Mouse (Mus musculus) cerebellum, adult 2 months (tissue): ENCODE results near the gene Fxr2. TPM values are rescaled to one million over a fixed set of nuclear protein-coding genes. Genes with fewer than 3 reads are reported as not detected.

Experiments used
- DNase-seq, 2 experiments: peaks; one replicate each; pipeline ENCODE4 v3.0.0; 2021
- H3K27ac ChIP-seq: fragments of 200-500 bp; 2 replicates; pipeline ENCODE4 v1.5.1; 2012; ENCODE audit warnings: low read length, control low read depth, inconsistent platforms; ENCODE audit not compliant: insufficient read depth
- H3K27me3 ChIP-seq: fragments of 200-500 bp; 2 replicates; pipeline ENCODE4 v1.6.1; 2012; ENCODE audit warnings: inconsistent platforms, mild to moderate bottlenecking, low read length, moderate library complexity; ENCODE audit not compliant: control insufficient read depth, insufficient read depth
- H3K4me1 ChIP-seq: fragments of 200-500 bp; 2 replicates; pipeline ENCODE4 v1.6.1; 2011; ENCODE audit warnings: low read length; ENCODE audit not compliant: control insufficient read depth, insufficient read depth
- H3K4me3 ChIP-seq: fragments of 200-500 bp; replicated peaks from 2 replicates; pipeline ENCODE3; 2011; ENCODE audit warnings: mild to moderate bottlenecking, low read depth, low read length, control low read depth; ENCODE audit not compliant: insufficient read depth
- CTCF ChIP-seq: fragments of 200-500 bp; IDR thresholded peaks from 2 replicates; pipeline ENCODE4 v1.5.1; 2011; ENCODE audit warnings: low read depth, mild to moderate bottlenecking, control low read depth, low read length, moderate library complexity, borderline replicate concordance; ENCODE audit not compliant: insufficient read depth
- POLR2A ChIP-seq: fragments of 200-500 bp; IDR thresholded peaks from 2 replicates; pipeline ENCODE4 v1.6.1; 2011; ENCODE audit warnings: low read length, control low read depth, borderline replicate concordance; ENCODE audit not compliant: insufficient read depth
- WGBS: fragments of 180-500 bp; shearing (Covaris S2); methylation state at CpG from one replicate; pipeline ENCODE4 v1.1.7; 2018; 5-methylcytosine and 5-hydroxymethylcytosine counted together
- polyA plus RNA-seq: library from polyadenylated mRNA; depleted of rRNA; stranded (reverse); fragments of >200 nt; gene quantifications from 2 replicates; pipeline ENCODE4 v1.2.3, GENCODE M21; 2012

Fxr2 gene
- polyA plus RNA-seq, 1 experiment: 176 TPM

GRCm38 (mm10) chr11:69670786-69671725 lies 38.3 kb downstream of the Fxr2 start:
- Histone ChIP-seq H3K4me3 (peak overlapping the region; percentile 82), H3K4me1 (no peaks in the 10 kb centered on the region; the same call in 1 of the 2 replicates), H3K27me3 (no peaks in the 10 kb centered on the region), H3K27ac (peak overlapping the region; percentile 91)
- DNase-seq: peak; percentile 95
- under 1% methylated on average over 59 of the region's 61 CpGs for WGBS
- TF ChIP-seq CTCF (no peak), POLR2A (peak; percentile 52; the same call in 1 of the 2 replicates)

- no peaks in the 10 kb centered on the region for H3K27me3 ChIP-seq
- DNase-seq: no peak
- H3K4me1 ChIP-seq: no peaks in the 10 kb centered on the region; the same call in 1 of the 2 replicates
- no peak for TF ChIP-seq POLR2A
- no peak for TF ChIP-seq CTCF
- under 1% methylated on average over 43 of the region's 43 CpGs for WGBS
- H3K4me3 ChIP-seq: peak overlapping the region; percentile 82
- H3K27ac ChIP-seq: peak overlapping the region; percentile 91
Measured at GRCm38 (mm10) chr11:69671726-69672124, 38.9 kb downstream of the Fxr2 start.

- TF ChIP-seq CTCF: no peak
- peak; percentile 85; the same call in 1 of the 2 replicates for TF ChIP-seq POLR2A
- Histone ChIP-seq H3K4me1 (no peaks in the 10 kb centered on the region; the same call in 1 of the 2 replicates), H3K27ac (peak within 1 kb of the TSS; percentile 91), H3K27me3 (no peaks in the 10 kb centered on the region), H3K4me3 (peak within 1 kb of the TSS; percentile 82)
- under 1% methylated on average over 36 of the region's 36 CpGs for WGBS
- DNase-seq: peak; percentile 100
Measured at GRCm38 (mm10) chr11:69672211-69672706, 39.5 kb downstream of the Fxr2 start, which contains the start of gene Eif4a1. Gene Eif4a1 (minus strand): TSS chr11:69672423.

GRCm38 (mm10) chr11:69679144-69679543 lies 46.4 kb downstream of the Fxr2 start:
- H3K27ac ChIP-seq: no peak overlapping the region
- no peak for DNase-seq
- 88% methylated on average over 2 of the region's 2 CpGs for WGBS
- H3K4me3 ChIP-seq: no peak overlapping the region
- H3K27me3 ChIP-seq: no peaks in the 10 kb centered on the region
- peaks cover 8% of the 10 kb centered on the region; the same call in 1 of the 2 replicates for H3K4me1 ChIP-seq
- TF ChIP-seq CTCF (no peak), POLR2A (no peak)

GRCm38 (mm10) chr11:69680136-69680855 lies 47.5 kb downstream of the Fxr2 start:
- H3K4me1 ChIP-seq: peaks cover 20% of the 10 kb centered on the region
- H3K4me3 ChIP-seq: no peak overlapping the region
- WGBS: 88% methylated on average over 30 of the region's 30 CpGs

GRCm38 (mm10) chr11:69681314-69682208 lies 48.8 kb downstream of the Fxr2 start, which contains the start of gene Senp3:
Gene Senp3 (minus strand): TSS chr11:69682084.
- no peak for TF ChIP-seq CTCF
- TF ChIP-seq POLR2A: peak; percentile 94
- WGBS: under 1% methylated on average over 80 of the region's 80 CpGs
- peak within 1 kb of the TSS; percentile 73; the same call in 1 of the 2 replicates for H3K27ac ChIP-seq
- H3K4me1 ChIP-seq: peaks cover 30% of the 10 kb centered on the region
- peak; percentile 97 to 98 for DNase-seq
- H3K4me3 ChIP-seq: peak within 1 kb of the TSS; percentile 55
- H3K27me3 ChIP-seq: no peaks in the 10 kb centered on the region

More at GRCm38 (mm10) chr11:69680136-69680855, 47.5 kb downstream of the Fxr2 start:
- DNase-seq: peak in 1 of 2 experiments; percentile 12
- TF ChIP-seq CTCF (no peak), POLR2A (no peak)
- no peak overlapping the region for H3K27ac ChIP-seq
- H3K27me3 ChIP-seq: no peaks in the 10 kb centered on the region
